Mouse (Mus musculus) liver, embryonic 16.5 days (tissue): ENCODE results near the gene Fbxl18. TPM values are rescaled to one million over a fixed set of nuclear protein-coding genes. Genes with fewer than 3 reads are reported as not detected.

Source experiments
- ATAC-seq: fragments of 200-750 bp; cut with Nextera tagmentation; 2 replicates; pipeline ENCODE4 v1.8.0; 2017; ENCODE audit warnings: low read depth, mild to moderate bottlenecking, moderate number of reproducible peaks, moderate library complexity
- H3K27ac ChIP-seq: fragments of 300-500 bp; sonication (generic); 2 replicates; pipeline ENCODE4 v1.5.1; 2014; ENCODE audit warnings: mild to moderate bottlenecking, low read length
- H3K27me3 ChIP-seq: fragments of 300-500 bp; sonication (generic); 2 replicates; pipeline ENCODE4 v1.6.1; 2014; ENCODE audit warnings: low read depth, low read length, mixed read lengths; ENCODE audit not compliant: control insufficient read depth, insufficient read depth
- H3K36me3 ChIP-seq: fragments of 300-500 bp; sonication (generic); 2 replicates; pipeline ENCODE4 v1.6.1; 2014; ENCODE audit warnings: mild to moderate bottlenecking; ENCODE audit not compliant: control insufficient read depth, insufficient read depth
- H3K4me1 ChIP-seq: fragments of 300-500 bp; sonication (generic); 2 replicates; pipeline ENCODE4 v1.6.1; 2014; ENCODE audit warnings: low read depth, low read length, mixed read lengths; ENCODE audit not compliant: control insufficient read depth
- H3K4me2 ChIP-seq: fragments of 300-500 bp; sonication (generic); 2 replicates; pipeline ENCODE4 v1.6.1; 2014; ENCODE audit warnings: low read depth, low read length, mixed read lengths
- H3K4me3 ChIP-seq: fragments of 300-500 bp; sonication (generic); 2 replicates; pipeline ENCODE4 v1.5.1; 2014; ENCODE audit warnings: low read depth, mild to moderate bottlenecking, low read length
- H3K9ac ChIP-seq: fragments of 300-500 bp; sonication (generic); 2 replicates; pipeline ENCODE4 v1.6.1; 2014; ENCODE audit warnings: low read depth, low read length
- H3K9me3 ChIP-seq: fragments of 300-500 bp; sonication (generic); replicated peaks from 2 replicates; pipeline ENCODE4 v1.6.1; 2016; ENCODE audit warnings: low read length; ENCODE audit not compliant: control insufficient read depth
- WGBS: fragments of 180-500 bp; shearing (Covaris S2); extraction: QIAGEN DNeasy Blood & Tissue Kit; methylation state at CpG from one replicate; pipeline ENCODE4 v1.1.7; 2014; ENCODE audit not compliant: insufficient replicate concordance; 5-methylcytosine and 5-hydroxymethylcytosine counted together
- polyA plus RNA-seq: library from polyadenylated mRNA; unstranded; fragments of >200 nt; fragmentation: Nextera tagmentation; extraction: Ambion mirVana; gene quantifications from 2 replicates; pipeline ENCODE4 v1.2.1, GENCODE M21; 2015

Gene Fbxl18
- polyA plus RNA-seq, 1 experiment from 2014 or later, result 2.7 TPM

DNA sequence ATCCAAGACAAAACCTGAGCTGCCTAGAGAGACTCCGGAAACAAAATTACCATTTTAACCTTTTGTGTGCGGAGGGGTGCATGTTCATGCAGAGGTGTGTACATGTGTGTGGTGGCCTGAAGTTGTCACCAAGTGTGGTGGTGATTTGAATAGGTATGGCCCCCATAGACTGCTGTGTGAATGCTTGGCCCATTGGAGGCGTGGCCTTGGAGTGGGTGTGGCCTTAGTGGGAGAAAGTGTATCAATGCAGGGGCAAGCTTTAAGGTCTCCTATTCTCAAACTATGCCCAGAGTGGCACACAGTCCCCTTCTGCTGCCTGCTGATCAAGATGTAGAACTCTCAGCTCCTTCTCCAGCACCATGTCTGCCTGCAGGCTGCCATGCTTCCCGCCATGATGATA is 69.1 kb downstream of the Fbxl18 start:
- Histone ChIP-seq H3K4me3 (no peak overlapping the region), H3K4me1 (peaks cover 12% of the 10 kb centered on the region), H3K9ac (no peak overlapping the region), H3K4me2 (no peak overlapping the region), H3K27me3 (peaks cover 42% of the 10 kb centered on the region), H3K36me3 (no peaks in the 10 kb centered on the region), H3K27ac (no peak overlapping the region), H3K9me3 (no peaks in the 10 kb centered on the region)
- 67% methylated on average over 4 of the region's 4 CpGs for WGBS
- ATAC-seq, result no peak

DNA sequence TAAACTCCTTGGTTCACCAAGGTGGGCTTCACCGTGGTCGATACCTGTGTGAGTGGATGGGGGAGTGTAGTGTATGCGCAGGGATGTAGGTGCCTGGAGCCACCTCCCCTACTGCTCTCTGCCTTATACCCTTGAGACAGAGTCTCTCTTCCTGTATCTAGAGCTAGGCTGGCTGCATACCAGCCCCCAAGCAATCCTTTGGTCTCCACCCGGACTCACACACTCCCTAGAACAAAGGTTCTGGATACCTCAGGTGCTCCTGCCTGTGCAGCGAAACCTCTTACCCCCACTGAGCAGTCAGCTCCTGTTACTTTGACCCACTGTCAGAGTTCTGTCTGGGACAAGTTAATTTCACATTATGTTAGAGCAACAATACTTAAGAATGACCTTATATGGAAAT is 69.6 kb downstream of the Fbxl18 start:
- Histone ChIP-seq H3K4me3 (no peak overlapping the region), H3K36me3 (no peaks in the 10 kb centered on the region), H3K4me2 (no peak overlapping the region), H3K9ac (no peak overlapping the region), H3K9me3 (no peaks in the 10 kb centered on the region), H3K27me3 (peaks cover 46% of the 10 kb centered on the region), H3K27ac (no peak overlapping the region), H3K4me1 (peaks cover 12% of the 10 kb centered on the region)
- no peak for ATAC-seq
- WGBS, result 64% methylated on average over 5 of the region's 5 CpGs

DNA sequence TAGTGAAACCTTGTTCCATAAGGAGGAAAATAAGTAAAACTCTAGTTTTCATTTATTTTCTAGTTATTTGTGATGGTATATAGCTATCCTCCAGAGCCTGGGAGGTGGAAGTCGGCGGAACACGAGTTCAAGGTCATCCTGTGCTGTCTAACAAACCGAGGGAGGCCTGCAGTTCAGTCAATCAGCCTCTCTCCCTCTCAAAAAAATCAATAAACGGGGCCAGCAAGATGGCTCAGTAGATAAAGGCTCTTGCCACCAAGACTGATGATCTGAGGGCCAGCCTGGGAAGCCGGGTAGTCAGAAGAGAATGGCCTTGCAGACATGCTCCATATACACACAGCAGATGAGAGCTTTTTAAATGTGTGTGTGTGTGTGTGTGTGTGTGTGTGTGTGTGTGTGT is 71.1 kb downstream of the Fbxl18 start:
- WGBS, result 26% methylated on average over 6 of the region's 6 CpGs
- Histone ChIP-seq H3K4me2 (peak overlapping the region; percentile 68), H3K4me3 (no peak overlapping the region)

DNA sequence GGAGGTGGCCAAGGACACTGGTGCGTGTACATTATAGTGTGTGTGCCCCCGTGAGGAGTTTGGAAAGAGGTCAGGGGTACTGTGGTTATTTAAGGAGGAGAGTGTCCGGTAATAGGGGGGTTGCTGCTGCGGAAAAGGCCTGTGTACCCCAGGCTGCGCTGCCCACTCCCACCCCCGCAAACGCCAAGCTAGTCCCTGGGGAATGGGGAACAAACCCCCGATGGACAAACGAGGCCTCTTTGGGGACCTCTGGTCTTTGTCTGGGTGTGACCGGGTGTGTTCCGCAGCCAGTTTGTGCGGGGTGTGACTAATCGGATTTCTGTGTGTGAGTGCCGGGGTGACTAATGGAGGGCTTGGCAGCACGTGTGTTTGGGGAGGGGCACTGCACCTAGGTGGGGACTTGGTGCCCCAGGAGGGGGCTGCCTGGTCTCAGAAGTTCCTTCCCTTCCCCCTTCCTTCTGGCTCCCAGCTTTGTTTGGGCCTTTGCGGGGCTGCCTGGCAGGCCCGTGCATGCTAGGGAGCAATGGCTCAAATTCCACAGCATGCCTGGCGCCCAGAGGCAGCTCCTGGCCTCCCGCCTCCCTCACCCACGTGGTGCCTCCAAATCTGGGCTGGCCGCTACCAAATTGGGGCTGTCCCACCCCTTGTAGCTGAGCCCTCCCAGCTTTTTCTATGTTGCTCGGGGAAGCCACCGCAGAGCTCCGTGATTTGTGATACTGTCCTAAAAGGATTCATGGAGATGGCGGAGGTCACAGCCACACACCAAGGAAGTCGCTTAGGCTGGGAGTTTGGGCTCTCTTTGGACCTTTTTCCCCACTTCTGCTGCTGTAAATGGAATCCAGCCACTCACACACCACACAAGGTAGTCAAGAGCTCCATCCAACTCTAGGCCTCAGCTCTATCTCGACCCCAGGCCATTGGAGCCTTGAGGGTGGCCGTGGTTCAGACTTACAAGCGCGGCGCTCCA is 71.8 kb downstream of the Fbxl18 start:
- peak overlapping the region; percentile 66 for H3K4me3 ChIP-seq
- peak overlapping the region; percentile 68 for H3K4me2 ChIP-seq
- H3K9ac ChIP-seq, result peak overlapping the region; percentile 44
- peaks cover 69% of the 10 kb centered on the region for H3K27me3 ChIP-seq
- ATAC-seq, result peak; percentile 64
- H3K36me3 ChIP-seq, result no peaks in the 10 kb centered on the region
- H3K9me3 ChIP-seq, result no peaks in the 10 kb centered on the region
- peaks cover 12% of the 10 kb centered on the region for H3K4me1 ChIP-seq
- WGBS, result 16% methylated on average over 31 of the region's 31 CpGs
- peak overlapping the region; percentile 91 for H3K27ac ChIP-seq

More for the DNA sequence above, 71.1 kb downstream of the Fbxl18 start:
- peak overlapping the region; percentile 91; the same call in 1 of the 2 replicates for H3K27ac ChIP-seq
- no peak overlapping the region; the same call in 1 of the 2 replicates for H3K9ac ChIP-seq
- H3K9me3 ChIP-seq, result no peaks in the 10 kb centered on the region
- H3K36me3 ChIP-seq, result no peaks in the 10 kb centered on the region
- no peak for ATAC-seq
- H3K27me3 ChIP-seq, result peaks cover 62% of the 10 kb centered on the region
- peaks cover 12% of the 10 kb centered on the region for H3K4me1 ChIP-seq

DNA sequence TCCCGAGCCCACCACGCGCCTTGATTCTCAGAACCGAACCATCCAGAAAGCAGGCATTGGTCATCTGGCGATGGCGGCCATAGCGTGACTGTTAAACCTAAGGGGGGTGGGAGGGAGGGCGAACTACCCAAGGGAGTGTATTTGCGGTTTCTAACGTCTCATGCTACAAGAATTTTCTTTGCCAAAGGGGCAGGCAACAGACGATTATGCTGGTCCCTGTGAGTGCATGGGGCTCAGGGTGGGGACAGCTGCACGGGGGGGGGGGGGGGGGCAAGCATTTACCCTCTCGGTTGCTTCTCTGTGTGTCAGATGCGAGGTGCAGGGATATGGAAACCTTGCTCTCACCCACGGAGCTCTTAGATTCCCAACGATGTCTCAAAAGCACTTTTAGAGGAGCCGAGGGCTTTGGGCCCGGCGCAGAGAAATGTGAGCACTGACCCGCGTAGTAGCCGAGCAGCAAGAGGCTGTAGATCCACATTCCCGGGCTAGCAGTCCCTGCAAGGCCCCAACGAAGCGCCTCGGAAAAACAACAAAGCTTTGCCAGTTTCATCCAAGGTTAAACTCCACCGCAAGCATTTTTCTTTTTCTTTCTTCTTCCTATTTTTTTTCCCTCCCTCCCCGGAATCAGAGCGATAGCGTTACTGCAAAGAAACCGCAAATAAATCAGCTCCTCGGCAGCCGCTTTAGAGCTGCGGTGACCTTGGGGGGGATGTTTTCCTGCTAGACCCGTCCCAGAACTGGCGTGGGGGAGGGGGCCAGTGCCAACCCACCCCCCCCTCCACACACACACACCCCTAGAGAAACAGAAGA is 72.7 kb downstream of the Fbxl18 start:
- WGBS, result under 1% methylated on average over 36 of the region's 36 CpGs
- Histone ChIP-seq H3K27me3 (peaks cover 78% of the 10 kb centered on the region), H3K4me2 (peak overlapping the region; percentile 68)

DNA sequence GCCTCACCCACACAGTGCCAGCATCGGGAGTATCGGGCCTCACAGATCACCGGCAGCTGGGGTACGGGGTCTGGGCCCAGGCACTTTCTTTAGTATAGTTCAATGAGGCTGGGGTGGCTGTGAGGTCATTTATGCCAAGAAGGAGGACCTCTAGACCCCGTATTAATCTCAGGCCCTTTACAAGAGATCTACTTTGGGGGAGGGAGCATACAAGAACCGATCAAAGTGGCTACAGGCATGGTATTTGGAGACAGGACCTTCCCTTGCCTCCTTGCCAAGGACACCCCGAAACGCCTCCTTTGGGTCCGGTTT is 73.3 kb downstream of the Fbxl18 start:
- H3K27ac ChIP-seq, result peak overlapping the region; percentile 91
- under 1% methylated on average over 9 of the region's 9 CpGs for WGBS
- H3K27me3 ChIP-seq, result peaks cover 84% of the 10 kb centered on the region

More for the DNA sequence above, 72.7 kb downstream of the Fbxl18 start:
- H3K4me1 ChIP-seq, result peaks cover 12% of the 10 kb centered on the region
- H3K36me3 ChIP-seq, result no peaks in the 10 kb centered on the region
- no peak for ATAC-seq
- H3K9me3 ChIP-seq, result no peaks in the 10 kb centered on the region
- H3K9ac ChIP-seq, result peak overlapping the region; percentile 63
- H3K4me3 ChIP-seq, result peak overlapping the region; percentile 66
- peak overlapping the region; percentile 91 for H3K27ac ChIP-seq

DNA sequence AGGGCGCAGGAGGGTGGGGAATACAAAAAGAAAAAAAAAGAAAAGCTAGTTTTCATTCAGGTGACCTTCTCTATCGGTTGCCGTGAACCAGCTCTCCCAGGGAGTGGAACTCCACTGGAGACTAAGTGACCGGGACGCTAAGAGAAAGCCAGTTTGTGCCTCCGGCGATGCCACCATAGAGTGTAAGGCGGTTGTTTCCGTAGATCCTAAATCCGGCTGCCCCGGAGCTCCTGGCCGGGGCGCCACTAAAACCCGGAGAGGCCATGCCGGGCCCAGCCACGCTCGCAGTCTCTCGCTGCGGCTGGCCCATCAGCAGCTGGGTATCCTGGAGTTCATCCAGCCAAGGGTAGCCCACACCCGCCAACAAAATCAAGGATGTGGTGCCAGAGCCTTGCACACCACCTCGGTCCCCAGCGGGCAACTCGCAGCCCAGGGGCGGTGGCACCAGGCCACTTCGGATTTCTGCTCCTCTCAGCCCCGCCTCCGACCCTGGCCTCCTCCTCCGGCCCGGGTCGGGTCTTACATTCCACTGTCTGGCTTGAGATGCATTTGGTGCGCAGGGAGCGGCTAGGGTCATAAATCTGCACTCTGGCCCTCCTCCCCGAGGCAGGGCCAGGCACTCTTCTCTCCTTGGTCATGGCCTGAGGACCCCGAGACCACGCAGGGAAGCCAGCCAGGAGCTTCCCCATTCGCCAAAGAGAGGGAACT is 73.8 kb downstream of the Fbxl18 start:
- H3K27ac ChIP-seq, result peak overlapping the region; percentile 91
- H3K27me3 ChIP-seq, result peaks cover 89% of the 10 kb centered on the region
- WGBS, result under 1% methylated on average over 36 of the region's 36 CpGs
- H3K4me3 ChIP-seq, result peak overlapping the region; percentile 66
- no peaks in the 10 kb centered on the region for H3K9me3 ChIP-seq
- no peaks in the 10 kb centered on the region for H3K36me3 ChIP-seq
- peaks cover 12% of the 10 kb centered on the region for H3K4me1 ChIP-seq
- H3K4me2 ChIP-seq, result peak overlapping the region; percentile 68
- H3K9ac ChIP-seq, result peak overlapping the region; percentile 63
- peak; percentile 28 for ATAC-seq

More for the DNA sequence above, 73.3 kb downstream of the Fbxl18 start:
- Histone ChIP-seq H3K36me3 (no peaks in the 10 kb centered on the region), H3K4me2 (peak overlapping the region; percentile 68), H3K4me1 (peaks cover 12% of the 10 kb centered on the region), H3K9ac (peak overlapping the region; percentile 63), H3K4me3 (peak overlapping the region; percentile 66), H3K9me3 (no peaks in the 10 kb centered on the region)
- no peak for ATAC-seq

DNA sequence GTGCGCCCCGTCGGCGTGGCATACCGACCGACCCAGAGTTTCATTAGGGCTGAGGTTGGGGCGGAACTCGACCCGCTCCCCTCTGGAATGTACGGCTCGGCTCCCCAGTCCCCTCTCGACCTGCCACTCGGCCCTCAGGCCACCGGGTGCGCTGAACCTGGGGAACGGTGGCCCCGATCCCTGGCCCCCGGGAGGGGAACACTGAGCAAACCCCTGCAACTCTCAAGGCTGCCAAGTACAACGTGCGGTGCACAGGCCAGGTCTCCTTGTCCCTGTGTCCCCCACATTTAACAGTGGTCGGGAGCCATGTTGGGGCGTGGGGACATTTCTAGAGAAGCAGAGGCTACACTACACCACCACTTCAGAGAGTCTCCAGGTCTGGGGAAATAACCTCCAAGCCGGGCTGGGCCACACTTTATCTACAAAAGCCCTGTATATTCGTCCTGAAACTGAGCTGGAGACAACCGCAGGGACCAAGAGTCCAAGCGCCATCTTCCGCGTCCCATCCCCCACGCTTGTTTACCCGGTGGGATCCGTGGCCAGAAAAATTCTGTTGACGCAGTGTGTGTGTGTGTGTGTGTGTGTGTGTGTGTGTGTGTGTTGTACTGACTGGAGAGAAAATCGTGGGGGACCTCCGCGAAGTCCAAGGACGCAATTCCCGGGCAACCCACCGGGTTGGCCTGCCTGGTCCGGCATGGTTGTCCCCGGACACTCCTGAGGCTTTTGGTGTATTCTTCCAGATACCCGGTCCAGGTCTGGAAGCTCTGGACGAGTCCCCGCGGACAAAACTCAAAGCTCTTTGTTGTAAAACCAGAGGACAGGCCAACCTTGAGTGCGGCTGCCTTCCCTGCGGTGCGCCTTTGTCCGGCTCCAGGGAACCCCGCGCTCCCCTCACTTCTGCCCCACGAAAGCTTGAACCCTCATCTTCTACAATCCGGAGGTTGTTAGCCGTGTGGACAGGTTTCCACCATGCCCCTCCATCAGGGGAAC is 74.7 kb downstream of the Fbxl18 start:
- peaks cover 96% of the 10 kb centered on the region for H3K27me3 ChIP-seq
- no peaks in the 10 kb centered on the region for H3K9me3 ChIP-seq
- peak overlapping the region; percentile 91 for H3K27ac ChIP-seq
- no peaks in the 10 kb centered on the region for H3K36me3 ChIP-seq
- ATAC-seq, result no peak
- H3K9ac ChIP-seq, result peak overlapping the region; percentile 63
- peak overlapping the region; percentile 66 for H3K4me3 ChIP-seq
- peak overlapping the region; percentile 68 for H3K4me2 ChIP-seq
- peaks cover 12% of the 10 kb centered on the region for H3K4me1 ChIP-seq
- WGBS, result under 1% methylated on average over 53 of the region's 53 CpGs
